Mouse (Mus musculus): ENCODE measurements around the gene Dnmbp. TPM values are rescaled to one million over a fixed set of nuclear protein-coding genes. Genes with fewer than 3 reads are reported as not detected.
"Not testable (repeated sequence)": the region's sequence is repeated elsewhere in the genome, so short reads cannot be mapped to it uniquely, and the experiment has no call there.

Gene Dnmbp
- total RNA-seq (2021), result 10 to 100 TPM in 1 of 2 experiments, 1 to 10 TPM in 1; 8.6 to 11.4 TPM
- long read RNA-seq, partial matches to known transcripts, result 0 of 8 reads
- long read RNA-seq, other reads (novel, unspliced or antisense), result 8 of 8 reads

DNA sequence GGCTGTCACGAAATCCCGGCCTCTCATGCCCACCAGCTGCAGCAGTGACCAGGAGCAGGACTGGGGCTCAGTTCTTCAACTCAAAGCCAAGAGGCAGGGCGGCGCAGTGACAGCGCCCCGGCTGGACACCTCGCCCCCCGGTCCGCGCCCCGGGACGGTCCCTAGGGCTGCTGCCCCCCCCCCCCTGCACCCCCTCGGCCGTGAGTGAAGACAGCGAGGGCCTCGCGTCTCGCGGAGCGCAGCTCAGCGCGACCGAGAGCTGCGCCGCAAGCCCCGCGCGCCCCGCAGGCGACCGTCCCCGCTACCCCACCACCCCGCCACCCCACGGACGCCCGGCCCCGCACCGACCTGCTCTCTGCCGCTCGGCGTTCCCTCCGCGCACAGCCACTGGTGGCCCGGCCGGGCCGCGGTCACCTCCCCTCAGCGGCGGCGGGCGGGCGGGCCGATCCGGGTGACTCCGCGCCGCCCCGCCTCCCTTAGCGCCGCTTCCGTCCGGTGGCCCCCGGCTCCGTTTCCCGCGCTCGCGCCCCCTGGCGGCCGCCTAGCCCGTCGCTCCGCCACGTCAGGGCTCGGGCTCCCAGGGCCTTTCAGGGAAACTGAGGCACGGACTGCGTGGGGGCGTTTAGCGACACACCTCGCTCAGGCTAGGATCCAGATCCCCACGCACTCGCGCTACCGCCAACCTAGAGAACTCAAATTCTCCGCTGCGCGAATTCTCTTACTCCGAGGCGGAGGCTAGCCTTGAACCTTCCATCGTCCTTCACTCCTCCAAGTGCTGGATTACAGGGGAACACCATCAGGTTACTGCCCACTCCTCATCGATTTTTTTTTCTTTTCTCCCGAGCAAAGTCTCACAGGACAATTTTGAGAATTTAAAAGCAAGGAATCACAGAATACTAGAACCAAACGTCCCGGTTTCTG lies at the start of gene Dnmbp:
TSS of gene Dnmbp (minus strand) at position 423 of the 921 bp plus-strand sequence.
- peak; percentile 83 to 89 for DNase-seq (ENCODE audit: low spot score in 2 of 2)

GRCm38 (mm10) chr19:43986069-43986794 lies 46.2 kb upstream of the Dnmbp start, which contains the start of gene Cpn1:
Gene Cpn1, minus strand, starts transcription at chr19:43986556.
- no peak for DNase-seq (ENCODE audit: low spot score in 2 of 2)

- no peak for DNase-seq (ENCODE audit: low spot score in 2 of 2)
Measured at GRCm38 (mm10) chr19:43981992-43982391, 42.0 kb upstream of the Dnmbp start.

DNA sequence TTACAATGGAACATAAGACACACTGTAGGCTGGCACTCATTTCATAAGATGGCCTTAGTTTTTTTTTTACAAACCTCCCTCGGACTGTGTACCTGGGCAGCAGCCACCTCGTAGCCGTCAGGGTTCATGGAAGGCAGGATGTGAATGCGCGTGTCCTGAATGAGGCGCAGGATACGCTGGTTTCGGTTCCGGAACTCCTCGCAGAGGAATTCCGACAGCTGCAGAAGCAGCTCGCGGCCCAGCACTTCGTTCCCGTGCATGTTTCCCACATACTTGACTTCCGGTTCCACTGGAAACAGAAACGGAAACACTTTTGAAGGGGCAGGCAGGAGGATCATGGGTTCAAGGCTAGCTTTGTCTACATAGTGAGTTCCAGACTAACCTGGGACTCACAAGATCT lies 40.7 kb upstream of the Dnmbp start:
- no peak for DNase-seq (ENCODE audit: low spot score in 2 of 2)

DNA sequence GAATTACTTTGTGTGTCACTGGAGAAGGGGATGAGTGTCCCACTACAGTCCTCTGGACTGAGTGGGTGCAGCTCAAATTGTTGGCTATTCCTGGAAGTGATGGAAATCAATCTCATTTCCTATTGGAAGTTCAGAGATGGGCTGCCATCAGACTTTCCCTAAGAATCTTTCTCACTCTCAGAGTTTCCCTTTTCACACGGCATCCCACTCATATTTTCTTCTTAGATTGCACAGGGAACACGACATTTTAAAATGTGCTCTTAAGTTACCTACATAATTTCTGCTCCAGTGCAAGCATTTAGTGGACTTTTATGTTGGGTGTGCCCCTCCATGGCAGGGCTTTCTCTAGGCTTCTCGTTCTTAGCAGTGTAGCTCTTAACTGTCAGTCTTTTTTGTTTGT lies 37.8 kb upstream of the Dnmbp start:
- no peak for DNase-seq (ENCODE audit: low spot score in 2 of 2)

GRCm38 (mm10) chr19:43976661-43977060 lies 36.7 kb upstream of the Dnmbp start:
- DNase-seq (ENCODE audit: low spot score in 2 of 2), result no peak

DNA sequence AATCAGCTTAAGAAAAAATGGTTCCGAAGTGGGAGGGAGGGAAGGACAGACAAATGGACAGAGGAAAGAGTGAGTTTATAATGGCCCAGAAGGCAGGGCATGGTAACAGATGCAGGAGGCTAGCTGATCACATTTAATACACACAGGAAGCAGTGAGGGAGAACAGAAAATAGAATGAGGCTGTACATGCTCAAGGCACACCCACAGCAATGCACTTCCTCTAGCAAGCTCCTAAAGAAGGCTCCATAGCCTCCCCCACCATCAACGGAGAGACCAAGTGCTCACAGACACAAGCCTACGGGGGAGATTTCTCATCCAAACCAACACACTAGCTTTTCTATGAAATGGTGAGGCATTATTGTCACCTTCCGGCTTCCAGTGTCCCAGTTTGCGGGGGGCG lies 34.2 kb upstream of the Dnmbp start:
- DNase-seq (ENCODE audit: low spot score in 2 of 2), result no peak

GRCm38 (mm10) chr19:43973711-43974110 lies 33.7 kb upstream of the Dnmbp start:
- DNase-seq (ENCODE audit: low spot score in 2 of 2), result no peak

DNA sequence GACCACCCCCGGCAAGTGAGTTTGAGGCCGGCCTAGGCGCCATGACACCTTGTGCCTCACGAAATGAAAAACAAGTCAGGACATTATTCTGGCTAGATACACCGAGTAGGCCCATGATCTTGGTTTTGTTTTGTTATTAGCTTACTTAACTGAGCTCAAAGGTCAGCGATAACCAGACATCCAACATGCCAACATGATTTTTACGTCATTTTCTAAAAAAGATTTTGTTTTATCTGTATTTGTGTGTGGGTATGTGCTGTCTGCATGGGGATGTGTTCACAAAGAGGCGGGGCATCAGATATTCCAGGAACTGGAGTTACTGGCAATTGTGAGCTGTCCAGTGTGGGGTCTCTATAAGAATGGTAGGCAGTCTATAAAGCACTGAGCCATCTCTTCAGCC lies 32.1 kb upstream of the Dnmbp start:
- no peak for DNase-seq (ENCODE audit: low spot score in 2 of 2)

- no peak for DNase-seq (ENCODE audit: low spot score in 2 of 2)
Measured at GRCm38 (mm10) chr19:43968436-43969026, 28.5 kb upstream of the Dnmbp start.

DNA sequence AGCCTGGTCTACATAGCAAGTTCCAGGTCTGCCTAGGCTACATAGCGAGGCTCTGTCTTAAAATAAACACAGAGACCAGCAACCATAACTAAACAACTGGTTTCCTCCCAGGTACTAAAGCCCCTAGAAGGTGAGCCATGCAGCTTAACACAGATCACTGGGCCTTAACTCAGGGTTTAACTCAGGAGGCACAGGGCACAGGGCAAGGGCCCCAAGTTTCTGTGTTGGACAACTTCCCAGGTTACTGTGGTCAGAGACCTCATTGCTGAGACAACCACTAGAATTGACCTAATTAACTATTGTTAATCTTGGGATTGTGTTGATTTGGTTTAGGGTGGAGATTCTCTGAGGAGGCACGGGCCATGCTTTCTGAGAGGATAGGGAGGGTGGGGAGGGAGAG lies 26.5 kb upstream of the Dnmbp start:
- no peak for DNase-seq (ENCODE audit: low spot score in 2 of 2)

DNA sequence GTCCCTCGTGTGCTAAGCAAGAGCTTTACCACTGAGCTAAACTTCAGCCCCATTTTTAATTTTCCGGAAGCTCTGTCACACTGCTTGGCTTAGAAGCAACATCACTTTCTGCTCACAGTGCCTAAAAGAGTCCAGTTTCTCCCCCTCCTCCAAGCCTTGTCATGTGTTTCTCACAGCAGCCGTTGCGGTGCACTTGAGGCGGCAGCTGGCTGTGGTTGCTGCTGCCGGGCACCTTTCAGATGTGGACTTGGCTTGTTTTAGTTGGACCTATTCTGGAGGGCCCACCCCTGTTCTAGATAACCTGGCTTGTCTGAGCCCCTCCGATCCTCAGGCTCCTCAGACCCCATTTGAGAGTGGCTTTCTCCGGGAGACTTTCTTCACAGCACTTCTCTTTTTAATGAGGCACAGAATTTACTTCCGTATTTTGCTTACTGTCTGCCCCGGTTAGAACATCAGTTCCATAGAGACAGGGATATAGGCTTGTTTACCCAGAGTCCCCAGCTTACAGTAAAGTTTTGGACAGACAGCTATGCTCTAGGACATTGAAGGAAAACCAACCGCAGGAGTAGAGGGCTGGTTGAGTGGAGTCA lies 25.6 kb upstream of the Dnmbp start:
- no peak for DNase-seq (ENCODE audit: low spot score in 2 of 2)

DNA sequence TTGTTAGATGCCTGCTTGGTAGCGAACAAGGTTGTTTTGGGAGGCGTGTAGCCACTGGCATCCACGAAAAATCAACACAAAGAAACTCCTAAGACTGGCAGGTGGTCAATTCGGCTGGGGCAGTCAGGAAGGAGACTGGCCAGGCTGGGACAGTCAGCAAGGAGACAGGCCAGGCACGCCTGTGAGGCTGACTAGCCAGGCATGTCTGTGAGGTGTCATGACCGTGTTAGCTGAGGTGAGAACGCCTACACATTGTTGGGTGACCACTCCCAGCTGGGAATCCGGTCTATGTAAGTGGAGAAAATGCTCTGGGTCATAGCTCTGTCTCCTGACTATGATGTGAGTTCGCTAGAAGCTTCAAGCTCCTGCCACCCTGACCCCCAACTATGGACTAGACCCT lies 22.8 kb upstream of the Dnmbp start:
- no peak for DNase-seq (ENCODE audit: low spot score in 2 of 2)

GRCm38 (mm10) chr19:43961185-43961584 lies 21.2 kb upstream of the Dnmbp start:
- DNase-seq (ENCODE audit: low spot score in 2 of 2), result no peak

- no peak for DNase-seq (ENCODE audit: low spot score in 2 of 2)
Measured at GRCm38 (mm10) chr19:43960014-43960413, 20.0 kb upstream of the Dnmbp start.

GRCm38 (mm10) chr19:43959162-43959561 lies 19.2 kb upstream of the Dnmbp start:
- peak; percentile 77 to 84 for DNase-seq (ENCODE audit: low spot score in 2 of 2)

DNA sequence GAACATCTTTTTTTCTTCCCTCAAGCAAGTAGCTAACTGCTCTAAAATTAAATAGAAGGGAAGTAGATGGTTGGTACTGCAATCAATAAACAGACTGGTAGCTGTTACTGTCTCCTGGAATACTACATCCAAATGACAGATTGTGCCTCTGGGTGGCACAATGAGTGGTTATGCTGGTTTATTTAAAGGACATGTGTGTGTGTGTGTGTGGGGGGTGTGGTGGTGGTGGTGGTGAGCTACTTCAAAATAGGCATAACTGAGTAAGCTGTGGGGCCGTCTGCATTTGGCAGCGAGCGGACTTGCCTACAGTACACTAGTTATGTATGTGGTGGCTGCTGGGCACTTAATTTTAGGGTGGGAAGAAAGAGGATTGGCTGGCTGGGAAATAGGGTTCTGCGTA lies 17.9 kb upstream of the Dnmbp start:
- peak; percentile 25 to 44 for DNase-seq (ENCODE audit: low spot score in 2 of 2)

- no peak for DNase-seq (ENCODE audit: low spot score in 2 of 2)
Measured at GRCm38 (mm10) chr19:43957402-43957801, 17.4 kb upstream of the Dnmbp start.

DNA sequence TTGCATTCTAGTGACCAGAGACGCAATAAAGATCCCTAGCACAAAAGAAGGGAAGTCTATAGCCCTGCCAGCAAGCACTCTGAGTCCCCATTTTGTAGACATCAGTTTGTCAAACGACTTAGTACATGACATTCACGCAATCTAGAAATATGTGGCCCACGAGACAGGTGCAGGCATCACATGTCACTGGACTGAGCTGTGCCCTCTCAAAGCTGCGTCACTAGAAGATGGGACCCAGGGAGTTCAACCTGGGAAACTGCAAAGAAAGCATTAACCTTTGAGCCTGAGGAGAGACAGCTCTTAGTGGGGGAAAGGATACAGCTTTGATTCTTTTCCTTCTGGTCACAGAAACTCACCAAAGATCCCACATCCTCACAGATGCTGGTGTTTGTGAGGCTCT lies 15.3 kb upstream of the Dnmbp start:
- no peak for DNase-seq (ENCODE audit: low spot score in 2 of 2)

- DNase-seq (ENCODE audit: low spot score in 2 of 2), result no peak
Measured at GRCm38 (mm10) chr19:43954864-43955263, 14.9 kb upstream of the Dnmbp start.

DNA sequence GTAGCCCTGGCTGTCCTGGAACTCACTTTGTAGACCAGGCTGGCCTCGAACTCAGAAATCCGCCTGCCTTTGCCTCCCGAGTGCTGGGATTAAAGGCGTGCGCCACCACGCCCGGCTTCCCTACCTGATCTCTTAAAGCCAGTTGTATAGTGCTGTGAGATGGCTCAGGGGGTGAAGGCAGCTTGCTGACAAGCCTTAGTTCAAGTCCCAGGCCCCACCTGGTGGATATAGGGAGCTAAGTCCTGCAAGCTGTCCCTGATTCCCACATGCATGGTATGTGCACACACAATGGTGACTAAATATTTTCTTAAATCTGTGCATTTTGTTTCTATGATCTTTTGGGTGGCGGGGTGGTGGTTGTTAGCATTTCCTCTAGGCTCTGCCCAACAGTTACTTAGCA lies 12.9 kb upstream of the Dnmbp start:
- not testable (repeated sequence) for DNase-seq (ENCODE audit: low spot score in 2 of 2)
